Mouse (Mus musculus): ENCODE measurements around the gene Relt.
"Not testable (repeated sequence)": the region's sequence is repeated elsewhere in the genome, so short reads cannot be mapped to it uniquely, and the experiment has no call there.

Gene Relt

DNA sequence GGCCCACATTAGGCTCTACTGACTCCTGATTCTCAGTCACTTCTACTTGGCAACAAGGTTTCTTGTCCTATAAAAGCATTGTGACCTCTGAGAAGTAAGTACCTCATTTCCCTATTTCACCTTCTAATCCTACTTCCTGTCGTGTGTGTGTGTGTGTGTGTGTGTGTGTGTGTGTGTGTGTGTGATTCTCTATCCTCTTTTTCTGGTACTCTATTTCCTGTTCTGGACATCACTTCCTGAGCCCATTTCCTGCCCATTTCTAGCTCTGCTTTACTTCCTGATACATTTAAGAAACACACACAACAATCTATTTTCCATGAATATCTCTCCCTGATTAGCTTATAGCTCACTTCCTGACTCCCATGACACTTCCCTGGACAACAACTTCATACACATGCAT lies 12.6 kb upstream of the Relt start:
- DNase-seq (ENCODE audit: low spot score in 2 of 2), result no peak

- no peak for DNase-seq (ENCODE audit: low spot score in 2 of 2)
Measured at GRCm38 (mm10) chr7:100873197-100873596, 10.0 kb upstream of the Relt start.

GRCm38 (mm10) chr7:100871892-100872291 lies 8.6 kb upstream of the Relt start:
- peak in 1 of 2 experiments; percentile 59 for DNase-seq (ENCODE audit: low spot score in 2 of 2)

- DNase-seq (ENCODE audit: low spot score in 2 of 2), result no peak
Measured at GRCm38 (mm10) chr7:100871355-100871754, 8.1 kb upstream of the Relt start.

GRCm38 (mm10) chr7:100869877-100870629 lies 6.8 kb upstream of the Relt start:
- no peak for DNase-seq (ENCODE audit: low spot score in 2 of 2)

GRCm38 (mm10) chr7:100868551-100868950 lies 5.3 kb upstream of the Relt start:
- no peak for DNase-seq (ENCODE audit: low spot score in 2 of 2)

- DNase-seq (ENCODE audit: low spot score in 2 of 2), result no peak
Measured at GRCm38 (mm10) chr7:100867561-100867960, 4.3 kb upstream of the Relt start.

DNA sequence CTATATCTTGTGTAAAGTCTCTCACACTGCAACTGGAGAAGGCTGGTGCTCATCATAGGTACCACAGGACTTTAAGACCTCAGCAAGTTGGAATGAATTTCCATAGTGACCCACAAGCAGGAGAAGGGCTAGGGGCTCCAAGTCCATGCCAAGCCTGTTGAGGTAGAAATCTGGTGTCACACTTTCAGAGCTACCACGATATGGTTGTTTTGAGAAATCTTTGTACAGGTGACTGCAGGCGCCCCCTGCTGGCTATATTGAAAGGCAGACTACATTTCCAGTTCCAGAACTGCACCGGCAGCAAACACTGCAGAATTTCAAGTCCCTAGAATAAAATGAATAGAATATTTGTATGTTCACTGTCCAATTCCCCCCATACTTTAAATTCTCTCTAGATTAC lies 3.4 kb upstream of the Relt start:
- peak; percentile 61 to 63 for DNase-seq (ENCODE audit: low spot score in 2 of 2)

DNA sequence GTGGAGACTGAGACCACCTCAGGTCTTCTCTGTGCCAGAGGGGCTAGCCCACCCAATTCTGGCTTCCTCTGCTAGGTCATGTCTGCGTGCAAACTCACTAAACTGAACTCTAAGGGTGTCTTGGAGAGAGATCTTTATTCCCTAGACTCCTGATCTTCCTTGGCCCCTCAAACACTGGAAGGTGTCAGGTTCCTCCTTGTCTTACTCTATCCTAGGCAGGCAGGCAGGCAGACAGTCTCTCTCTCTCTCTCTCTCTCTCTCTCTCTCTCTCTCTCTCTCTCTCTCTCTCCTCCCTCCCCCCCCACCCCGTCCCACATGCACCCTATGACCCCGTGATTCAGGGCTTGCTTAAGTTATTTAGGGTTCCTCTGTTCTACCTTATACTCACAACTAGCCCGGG lies 893 bp downstream of the Relt start:
- no peak for DNase-seq (ENCODE audit: low spot score in 2 of 2)

- DNase-seq (ENCODE audit: low spot score in 2 of 2), result no peak
Measured at GRCm38 (mm10) chr7:100861209-100861608, 2.0 kb downstream of the Relt start.

DNA sequence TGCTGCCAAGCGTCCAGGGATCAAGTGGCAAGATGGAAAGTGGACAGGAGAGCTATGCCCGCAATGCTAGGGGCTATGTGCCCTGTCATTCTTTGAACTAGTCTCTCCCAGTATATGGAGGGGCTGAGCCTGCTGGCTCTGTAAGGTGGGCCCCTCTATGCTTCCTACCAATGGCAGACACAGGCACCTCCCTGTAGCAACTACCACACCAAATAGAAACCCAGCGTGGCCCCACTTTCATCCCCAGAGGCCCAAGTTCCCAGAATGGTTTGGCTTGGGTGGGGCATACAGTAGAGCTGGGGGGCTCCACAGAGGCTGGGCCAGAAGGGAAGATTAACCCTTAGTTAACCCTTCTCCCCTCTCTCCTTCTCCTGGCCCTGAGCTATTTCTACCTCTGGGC lies 2.8 kb downstream of the Relt start:
- DNase-seq (ENCODE audit: low spot score in 2 of 2), result no peak

DNA sequence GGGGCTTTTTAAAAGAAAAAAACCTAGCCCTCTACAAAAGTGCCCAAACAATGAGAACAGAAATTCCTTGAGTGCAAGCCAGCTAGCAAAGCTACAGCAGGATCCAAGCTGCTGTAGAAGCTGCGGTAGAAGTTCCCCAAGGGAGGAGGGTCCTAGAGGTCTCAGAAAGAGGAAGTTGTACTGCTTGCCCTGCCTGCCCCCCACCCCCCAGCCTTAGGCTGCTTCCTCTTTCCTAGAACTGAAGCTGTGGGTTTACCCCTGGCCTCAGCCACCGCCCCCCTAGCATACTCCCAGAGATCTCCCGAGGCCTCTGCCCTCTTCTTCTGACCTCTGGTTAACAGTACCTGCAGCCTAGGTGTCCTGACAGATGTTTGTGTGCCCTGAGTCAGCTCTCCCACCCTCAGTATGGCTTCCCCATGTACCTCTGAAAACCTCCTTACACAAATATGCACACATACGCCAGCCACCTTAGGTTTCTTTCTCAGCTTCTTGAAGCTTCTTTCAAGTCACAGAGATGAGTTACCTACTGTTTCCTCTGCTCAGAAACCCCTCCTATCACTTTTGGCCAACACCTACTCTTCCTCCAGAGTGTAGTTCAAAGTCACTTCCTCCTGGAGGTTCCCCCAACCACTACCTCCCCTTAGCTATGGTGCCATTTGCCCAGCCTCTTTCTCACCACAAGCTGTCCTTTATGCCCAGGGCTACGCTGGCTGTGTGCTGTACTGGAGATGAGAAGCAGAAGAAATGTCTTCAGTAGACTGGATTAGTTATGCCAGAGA lies 7.3 kb downstream of the Relt start:
- DNase-seq (ENCODE audit: low spot score in 2 of 2), result no peak

DNA sequence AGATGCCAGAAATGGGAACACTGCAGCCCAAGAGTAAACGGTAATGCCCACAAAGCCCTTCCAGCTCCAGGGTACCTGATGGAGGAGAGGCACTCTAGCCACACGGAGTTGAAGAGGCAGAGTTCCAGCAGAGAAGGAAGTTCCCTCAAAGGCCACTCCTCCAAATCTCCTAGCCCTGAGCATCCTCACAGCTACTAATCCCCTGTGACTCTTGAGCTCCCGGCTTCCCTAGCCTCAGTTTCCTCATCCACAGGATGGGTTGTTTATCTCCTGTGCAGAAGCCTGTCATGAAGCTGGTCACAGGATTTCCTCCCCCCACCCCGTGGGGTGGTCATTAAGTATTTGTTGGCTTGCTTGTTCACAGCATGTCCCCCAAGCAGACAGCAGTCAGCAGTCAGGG lies 7.9 kb downstream of the Relt start:
- no peak for DNase-seq (ENCODE audit: low spot score in 2 of 2)

DNA sequence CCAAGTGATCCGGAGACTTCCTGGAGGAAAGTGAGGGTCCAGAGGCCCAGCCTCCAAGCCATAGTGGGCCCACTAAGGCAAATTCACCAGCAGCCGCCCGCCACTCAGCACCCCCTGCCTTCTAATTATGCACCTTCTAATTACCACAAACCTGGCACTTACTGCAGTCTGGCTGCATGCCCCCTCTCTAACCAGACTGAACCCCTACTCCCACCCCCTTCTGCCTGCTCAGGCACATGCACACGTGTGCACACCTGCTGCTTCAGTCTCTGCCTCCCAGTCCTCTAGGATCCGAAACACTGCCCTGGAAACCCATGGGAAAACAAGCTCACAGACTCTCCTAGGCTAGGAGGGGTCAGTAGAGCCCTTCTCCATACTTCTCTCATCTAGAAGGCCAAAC lies 8.4 kb downstream of the Relt start:
- no peak for DNase-seq (ENCODE audit: low spot score in 2 of 2)

DNA sequence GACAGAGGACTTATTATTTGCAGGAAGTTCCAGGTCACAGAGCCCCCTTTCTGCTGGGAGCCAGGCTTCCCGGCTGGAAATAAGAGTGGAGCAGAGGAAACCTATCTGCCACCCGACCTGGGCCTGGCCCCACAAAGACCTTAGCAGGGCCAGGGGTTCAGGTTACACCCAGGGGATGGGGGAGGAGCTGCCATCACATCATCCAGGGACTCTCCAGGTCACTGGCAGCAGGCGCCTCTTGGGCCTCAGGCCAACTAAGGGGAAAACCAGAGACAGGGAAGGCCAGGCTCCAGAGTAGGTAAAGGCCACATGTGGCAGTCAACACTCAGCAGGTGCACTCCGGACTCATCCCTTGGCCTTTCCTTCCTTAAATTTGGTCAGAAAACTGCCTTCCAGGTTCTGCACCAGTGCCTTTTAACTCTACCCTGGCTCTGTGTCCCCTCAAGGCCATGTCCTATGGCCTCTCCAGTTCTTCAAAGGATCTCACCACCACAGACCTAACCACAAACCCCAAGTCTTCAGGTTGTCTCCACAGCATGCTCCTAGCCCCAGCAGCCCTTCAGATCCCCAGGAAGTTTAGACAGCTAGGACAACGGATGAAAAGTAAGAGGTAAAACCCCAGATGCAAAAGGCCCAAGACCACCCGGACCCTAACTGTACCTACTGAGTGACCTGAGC lies 9.0 kb downstream of the Relt start:
- no peak for DNase-seq (ENCODE audit: low spot score in 2 of 2)

- no peak for DNase-seq (ENCODE audit: low spot score in 2 of 2)
Measured at GRCm38 (mm10) chr7:100853396-100853795, 9.8 kb downstream of the Relt start.

GRCm38 (mm10) chr7:100851481-100852356 lies 11.5 kb downstream of the Relt start:
- DNase-seq (ENCODE audit: low spot score in 2 of 2), result no peak

- no peak for DNase-seq (ENCODE audit: low spot score in 2 of 2)
Measured at GRCm38 (mm10) chr7:100849508-100849907, 13.7 kb downstream of the Relt start.

DNA sequence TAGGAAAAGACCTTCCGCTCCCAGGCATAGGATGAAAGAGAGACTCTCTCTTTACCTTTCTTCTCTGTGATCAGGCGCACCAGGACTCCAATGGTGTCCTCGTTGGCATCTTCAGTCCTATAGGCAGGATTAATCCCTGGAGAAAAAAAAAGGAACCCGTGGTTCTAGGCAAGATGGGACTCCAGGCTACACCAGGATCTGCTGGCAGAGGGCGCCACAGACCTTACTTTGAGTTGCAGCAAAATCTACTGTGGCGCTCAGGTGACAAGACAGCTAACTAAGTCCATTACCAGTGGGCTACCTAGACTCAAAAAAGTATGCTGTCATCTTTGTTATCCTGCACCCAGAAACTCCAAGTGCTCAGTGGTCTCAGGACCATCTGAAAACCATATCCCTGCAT lies 14.5 kb downstream of the Relt start:
- peak; percentile 56 to 71 for DNase-seq (ENCODE audit: low spot score in 2 of 2)

DNA sequence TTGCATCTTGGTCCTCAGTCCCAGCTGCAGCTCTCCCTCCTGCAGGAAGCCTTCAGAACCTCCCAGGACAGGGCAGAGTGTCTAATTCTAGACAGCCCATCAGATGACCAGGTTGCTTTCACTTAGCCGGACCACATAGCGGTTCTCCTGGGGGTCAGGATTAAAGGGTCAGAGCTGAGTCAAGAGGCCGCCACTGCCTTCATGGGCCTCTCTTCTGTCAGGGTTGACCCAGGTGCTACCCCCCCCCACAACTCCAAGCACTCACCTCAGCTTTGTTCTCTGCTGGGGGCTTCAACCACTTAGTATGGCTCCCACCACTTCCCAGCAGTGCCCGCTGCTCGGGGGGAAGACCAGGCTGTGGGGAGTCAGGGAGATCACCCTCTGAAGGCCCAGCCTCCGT lies 16.1 kb downstream of the Relt start:
- DNase-seq (ENCODE audit: low spot score in 2 of 2), result no peak

DNA sequence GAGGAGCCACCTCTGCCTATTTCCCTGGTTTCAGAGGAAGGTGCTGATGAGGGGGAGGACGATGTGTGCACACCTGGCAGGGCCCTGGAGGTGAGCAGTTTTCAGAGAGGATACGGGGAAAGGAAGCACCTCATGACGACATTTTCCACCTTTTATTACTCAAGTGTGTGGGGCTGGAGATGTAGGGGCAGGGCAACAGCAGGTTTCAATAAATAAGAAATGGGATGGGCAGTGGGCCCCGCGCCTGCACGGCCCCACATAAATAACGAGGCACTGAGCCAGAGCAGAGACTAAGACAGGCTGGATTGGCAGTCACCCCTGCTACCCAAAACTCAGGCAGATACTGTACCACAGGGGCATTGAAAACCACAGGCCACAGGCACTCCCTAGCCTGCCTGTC lies 17.2 kb downstream of the Relt start:
- not testable (repeated sequence) for DNase-seq (ENCODE audit: low spot score in 2 of 2)

DNA sequence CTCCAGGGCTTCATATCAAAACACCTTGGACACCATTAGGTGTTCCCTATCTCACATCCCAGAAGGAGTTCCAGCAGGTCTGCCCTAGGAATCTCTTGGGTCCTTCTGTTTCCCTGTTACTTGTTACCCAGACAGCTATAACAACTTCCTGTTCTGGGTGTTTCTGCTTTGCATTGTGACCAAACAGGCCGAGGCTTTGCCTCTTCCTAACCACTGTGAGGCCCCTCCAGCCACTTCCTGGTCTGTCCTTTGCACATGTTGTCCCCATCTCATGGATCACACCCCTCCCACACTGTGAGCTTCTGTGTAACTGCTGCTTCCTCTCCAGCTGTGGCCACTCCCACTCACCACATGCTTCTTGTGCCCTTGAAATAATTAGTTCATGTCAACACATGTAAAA lies 17.8 kb downstream of the Relt start:
- peak; percentile 13 to 39 for DNase-seq (ENCODE audit: low spot score in 2 of 2)
